Mouse (Mus musculus) testis, postnatal 10 days (tissue): ENCODE measurements around the gene Psmd12.
"Not testable (repeated sequence)": the region's sequence is repeated elsewhere in the genome, so short reads cannot be mapped to it uniquely, and the experiment has no call there.

ENCODE experiments used
- DNase-seq: peaks from one replicate; pipeline ENCODE4 v3.0.0; 2021; ENCODE audit warnings: low spot score

Gene Psmd12

DNA sequence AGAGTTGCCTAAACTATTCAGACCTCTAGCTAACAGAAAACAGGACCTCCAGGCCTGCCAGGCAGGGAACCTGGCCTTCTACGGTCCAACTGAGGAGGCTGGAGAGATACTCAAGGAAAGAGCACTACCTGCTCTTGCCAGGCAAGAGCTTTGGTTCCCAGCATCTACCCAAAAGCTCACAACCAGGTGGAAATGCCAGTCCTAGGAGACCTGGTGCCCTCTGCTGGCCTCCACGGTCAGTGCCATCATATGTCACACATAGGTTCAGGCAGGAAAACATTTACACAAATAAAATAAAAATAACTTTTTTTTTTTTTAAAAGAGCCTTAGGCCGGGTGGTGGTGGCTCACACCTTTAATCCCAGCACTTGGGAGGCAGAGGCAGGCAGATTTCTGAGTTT, 16.8 kb upstream of the Psmd12 start:
- no peak for DNase-seq

DNA sequence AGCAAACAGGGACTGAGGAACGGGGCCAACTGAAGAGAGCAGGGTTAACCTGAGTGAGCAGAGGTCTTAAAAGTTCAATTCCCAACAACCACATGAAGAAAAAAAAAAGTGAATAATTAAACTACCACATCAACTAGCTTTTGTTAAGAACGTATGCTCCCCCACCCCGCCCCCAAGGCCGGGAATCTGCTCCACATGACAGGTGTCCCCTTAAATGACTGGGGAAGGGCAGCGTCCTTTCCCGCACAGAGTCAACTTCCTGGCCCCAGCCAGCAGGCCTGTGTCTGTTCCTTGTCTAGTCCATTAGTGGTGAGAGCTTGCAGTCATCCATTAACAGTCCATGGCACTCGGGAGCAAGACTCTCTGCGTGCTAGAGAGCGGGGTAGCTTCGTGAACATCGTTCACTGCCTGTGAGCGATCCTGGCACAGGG, 16.0 kb upstream of the Psmd12 start:
- DNase-seq: no peak

DNA sequence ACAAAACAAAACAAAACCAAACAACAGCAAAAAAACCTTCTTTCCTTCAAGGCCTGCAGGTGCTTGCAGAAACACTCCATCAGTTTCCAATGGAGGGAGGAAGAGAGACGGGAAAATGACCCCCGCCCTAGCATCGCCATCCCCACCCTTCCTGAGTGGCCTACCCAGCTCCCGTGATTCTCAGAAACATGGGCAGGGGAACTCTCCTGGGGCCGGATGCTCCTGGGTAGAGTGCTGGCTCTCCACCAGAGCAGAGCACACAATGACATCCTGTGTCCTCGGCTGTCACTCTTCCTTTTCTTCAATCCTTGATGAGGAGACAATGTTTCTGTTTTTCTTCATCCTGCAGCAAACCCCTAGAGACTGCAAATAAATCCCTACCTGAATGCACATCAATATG, 15.1 kb upstream of the Psmd12 start:
- no peak for DNase-seq

DNA sequence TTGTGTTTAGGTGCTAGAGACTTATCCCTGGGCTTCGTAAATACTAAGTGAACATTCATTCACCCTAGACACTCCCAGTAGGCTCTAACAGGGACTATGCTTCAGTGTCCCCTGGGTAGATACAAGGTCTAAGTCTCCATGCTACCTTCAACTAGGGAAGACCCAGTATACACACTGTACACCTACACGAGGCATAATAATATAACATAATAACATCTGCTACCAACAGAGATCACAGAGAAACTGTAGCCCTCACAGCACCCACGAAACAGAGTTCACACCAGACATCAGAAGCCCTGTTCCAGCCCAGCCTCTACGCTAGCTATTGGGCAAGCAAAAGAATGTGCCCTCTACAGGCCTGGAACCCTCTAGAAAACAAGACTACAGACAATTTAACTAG, 14.2 kb upstream of the Psmd12 start:
- DNase-seq: no peak

DNA sequence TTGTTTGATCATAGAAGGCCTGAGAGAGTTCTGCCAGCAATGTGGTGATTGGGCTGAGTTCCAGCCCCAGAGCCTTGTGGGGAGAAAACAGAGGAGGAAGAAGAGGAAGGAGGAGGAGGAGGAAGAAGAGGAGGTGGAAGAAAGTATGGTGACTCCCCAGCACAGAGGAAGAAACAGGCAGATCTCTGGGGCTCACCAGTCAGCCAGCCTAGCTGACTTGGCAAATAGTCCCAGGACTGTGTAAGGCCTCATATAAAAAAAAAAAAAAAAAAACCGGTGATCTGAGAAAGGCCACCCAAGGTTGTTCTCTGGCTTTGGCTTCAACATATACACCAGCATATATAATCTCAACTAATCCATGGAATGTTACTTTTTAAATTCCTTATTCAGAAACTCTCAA, 13.3 kb upstream of the Psmd12 start:
- DNase-seq: no peak

DNA sequence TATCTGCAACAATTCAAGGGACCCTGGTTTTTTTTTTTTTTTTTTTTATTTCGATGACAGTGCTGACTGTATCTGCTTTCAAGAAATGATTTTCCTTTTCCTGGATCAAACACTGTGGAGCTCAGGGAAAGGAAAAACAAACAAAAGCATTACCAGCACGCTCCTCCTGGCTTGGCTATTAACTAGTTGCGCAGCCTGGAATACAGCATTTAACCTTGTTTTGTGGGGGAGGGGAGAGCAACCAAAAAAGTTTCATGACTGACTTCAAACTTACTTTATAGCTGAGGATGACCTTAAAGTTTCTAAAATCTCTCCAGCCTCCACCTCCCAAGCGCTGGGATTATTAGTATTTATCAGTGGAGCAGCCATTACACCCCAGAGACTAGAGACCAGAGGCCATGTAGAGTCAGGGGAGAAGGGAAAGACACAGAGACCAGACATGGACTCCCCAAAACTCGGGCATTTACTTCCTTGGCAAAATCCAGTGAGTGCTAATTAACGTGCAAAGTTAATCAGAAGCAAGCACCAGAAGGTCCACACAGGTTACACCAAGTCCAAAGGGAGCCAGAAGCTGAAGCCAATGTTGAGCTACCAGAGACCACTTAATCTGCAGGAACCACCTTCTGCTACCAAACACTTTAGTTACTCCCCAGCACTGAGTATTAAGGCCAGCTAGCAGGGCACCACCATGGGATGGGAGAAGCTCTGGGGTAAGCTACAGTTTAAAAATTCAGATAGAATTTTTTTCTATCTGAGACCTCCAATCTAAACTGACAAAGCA, 12.5 kb upstream of the Psmd12 start:
- DNase-seq: no peak

DNA sequence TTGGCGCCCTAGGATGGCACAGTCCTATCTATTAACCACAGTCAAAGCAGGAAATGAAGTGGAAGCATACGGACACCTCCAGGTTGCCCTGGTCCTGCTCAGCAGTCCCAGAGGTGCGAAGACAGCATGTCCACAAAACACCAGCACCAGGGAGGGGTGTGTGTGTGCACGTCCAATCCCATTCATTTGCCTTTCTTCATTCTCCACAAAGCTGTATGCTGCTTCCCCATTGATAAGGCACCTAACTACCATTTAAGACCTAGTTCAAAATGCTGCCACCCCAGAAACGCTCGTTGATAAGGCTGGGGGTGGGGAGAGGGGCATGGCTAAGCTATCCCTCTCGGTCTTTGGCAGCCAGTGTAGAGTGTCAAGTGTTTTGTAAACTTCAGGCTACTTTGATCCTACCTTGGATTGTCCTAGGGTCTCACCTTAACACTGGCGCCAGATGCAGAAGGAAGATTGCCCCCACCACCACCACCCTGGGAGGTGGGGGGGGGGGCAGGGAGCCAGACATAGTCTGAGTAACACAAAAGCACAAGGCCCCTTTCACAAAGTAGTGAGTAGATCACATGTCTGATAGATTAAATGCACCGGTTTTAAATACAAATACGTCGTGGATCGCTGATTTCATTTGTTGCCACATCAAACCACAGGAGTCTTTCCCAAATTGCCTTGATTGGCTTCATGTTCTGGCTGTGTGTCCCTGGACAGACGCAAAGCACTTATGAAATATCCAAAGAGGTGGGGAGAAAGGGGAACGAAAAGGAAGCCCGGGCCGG, 10.8 kb upstream of the Psmd12 start:
- no peak for DNase-seq

DNA sequence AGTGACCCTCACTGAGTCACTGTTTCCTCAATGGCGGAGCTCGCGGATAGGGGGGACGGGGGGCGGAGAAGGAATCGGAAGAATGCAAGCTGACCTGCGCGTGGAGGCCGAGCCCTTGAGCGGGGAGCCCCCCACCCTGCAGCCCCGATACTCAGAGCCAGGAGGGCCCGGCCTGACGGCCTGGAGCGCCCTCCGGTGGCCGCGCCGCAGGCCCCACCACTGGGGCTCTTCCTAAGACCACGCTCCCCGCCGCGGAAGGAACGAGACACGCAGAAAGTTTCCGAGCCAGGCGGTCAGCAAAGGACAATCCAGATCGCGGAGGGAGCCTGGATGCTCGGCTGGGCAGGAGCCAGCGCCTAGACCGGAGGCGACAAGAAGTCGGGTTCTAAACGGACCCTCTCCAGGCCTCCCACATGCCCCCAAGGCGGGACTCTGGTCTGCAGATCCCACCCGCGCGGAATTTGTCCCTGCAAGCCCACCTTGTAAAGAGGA, 10.2 kb upstream of the Psmd12 start:
- DNase-seq: peak; percentile 84

DNA sequence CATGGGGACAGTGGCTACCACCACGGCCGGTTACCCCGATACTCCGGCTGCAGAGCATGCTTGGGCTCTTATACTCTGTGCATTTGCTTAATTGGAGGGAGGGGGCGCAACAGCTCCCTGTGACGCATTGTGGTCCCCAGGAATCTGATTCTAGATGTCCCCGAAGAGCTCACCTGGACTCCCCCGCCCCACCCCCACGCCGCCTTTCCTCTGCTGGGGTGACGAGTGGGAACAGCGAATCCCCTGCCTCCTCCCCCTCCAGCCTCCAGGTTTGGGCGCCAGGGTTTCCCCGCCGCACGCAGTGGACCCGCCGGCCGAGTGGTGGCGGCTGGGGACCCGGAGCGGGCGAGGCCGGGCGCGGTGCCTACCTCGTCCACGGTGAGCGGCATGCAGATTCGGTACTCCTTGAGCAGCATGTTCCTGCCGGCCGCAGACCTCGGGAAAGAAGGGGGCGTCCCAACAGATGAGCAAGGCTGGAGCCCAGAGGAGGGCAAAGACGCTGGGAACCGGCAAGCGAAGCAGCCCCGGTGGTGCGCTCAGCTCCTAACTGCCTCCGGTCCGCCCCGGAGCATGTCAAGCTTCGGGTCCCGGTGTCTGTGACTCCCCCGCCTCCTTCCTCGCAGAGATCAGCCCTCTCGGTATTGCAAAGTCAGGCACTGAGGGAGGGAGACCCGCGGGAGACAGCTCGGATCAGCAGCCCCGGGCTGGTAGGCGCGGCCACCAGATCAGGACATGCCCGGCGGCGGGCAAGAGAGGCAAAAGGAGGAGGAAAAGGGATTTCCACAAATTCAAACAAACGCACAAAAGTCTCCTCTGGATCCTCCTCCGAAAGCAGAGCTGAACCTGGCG, 9.5 kb upstream of the Psmd12 start:
- peak; percentile 77 for DNase-seq

DNA sequence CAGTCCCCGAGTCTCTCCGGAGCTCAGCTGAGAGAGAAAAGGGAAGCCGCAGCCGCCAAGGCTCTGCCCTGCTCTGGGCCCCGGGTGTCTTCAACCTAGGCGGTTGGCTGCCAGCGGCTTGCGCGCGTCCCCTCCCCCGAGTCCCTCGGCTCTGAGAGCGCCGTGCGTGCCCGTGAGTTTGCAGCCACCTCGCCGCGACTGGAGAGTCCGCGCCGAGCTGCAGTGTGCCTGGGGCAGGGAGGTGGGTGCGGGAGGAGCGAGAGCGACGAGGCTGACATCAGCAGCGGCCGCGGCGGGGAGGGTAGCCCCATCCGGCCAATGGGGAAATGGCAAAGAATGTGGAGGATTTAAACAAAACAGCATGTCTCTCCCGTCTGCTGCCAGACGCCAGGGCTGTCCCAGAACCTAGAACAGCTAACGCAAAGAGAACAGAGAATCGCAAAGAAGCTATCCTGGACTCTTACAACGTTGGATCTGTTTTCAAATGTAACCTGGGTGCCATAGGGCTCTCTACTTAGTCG, 8.7 kb upstream of the Psmd12 start, which contains the start of gene Pitpnc1:
Pitpnc1 (minus strand) TSS at position 179 of the 521 bp plus-strand sequence.
- DNase-seq: peak; percentile 80

DNA sequence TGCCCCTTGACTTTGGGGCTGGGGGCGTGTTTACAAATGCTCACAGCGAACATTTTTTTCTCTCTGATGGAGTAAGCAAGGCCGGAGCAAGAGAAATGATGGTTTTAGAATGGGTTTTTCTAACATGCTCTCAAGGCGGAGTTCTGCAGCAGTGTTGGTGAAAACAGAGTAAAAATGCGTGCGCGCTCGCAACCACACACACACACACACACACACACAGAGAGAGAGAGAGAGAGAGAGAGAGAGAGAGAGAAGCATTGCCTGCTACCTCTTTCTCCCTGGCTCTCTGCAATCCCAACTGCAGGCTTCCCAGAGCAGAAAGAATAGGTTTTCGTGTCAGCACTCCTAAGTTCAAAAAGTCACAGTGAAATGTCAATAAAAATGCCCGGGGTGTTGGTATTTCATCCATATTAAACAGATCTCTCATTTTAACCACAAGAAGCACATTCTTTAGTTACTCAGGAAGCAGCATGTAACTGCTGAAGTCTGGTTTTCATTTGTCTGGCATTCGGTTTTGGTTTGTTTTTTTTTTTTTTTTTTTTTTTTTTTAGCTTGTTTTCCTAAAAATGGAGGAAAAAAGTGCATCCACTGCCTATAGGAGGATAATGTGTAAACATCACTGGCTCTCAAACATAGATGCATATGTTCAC, 8.1 kb upstream of the Psmd12 start:
- no peak for DNase-seq

DNA sequence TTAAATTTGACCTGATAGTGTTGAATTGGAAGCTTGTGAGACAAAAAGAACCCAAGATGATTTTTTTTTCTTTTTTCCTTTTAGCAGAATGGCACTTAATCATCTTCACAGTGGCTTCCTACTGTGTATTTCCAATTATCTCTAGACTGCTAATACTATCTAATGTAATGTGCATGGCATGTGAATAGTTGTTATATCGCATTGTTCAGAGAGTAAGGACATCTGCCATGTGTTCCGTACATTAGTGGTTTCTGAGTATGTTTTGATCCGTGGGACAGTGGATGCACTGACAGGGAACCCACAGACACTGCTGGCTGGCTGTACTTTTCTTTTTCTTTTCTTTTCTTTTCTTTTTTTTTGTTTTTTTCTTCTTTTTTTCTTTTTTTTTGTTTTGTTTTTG, 7.0 kb upstream of the Psmd12 start:
- no peak for DNase-seq

DNA sequence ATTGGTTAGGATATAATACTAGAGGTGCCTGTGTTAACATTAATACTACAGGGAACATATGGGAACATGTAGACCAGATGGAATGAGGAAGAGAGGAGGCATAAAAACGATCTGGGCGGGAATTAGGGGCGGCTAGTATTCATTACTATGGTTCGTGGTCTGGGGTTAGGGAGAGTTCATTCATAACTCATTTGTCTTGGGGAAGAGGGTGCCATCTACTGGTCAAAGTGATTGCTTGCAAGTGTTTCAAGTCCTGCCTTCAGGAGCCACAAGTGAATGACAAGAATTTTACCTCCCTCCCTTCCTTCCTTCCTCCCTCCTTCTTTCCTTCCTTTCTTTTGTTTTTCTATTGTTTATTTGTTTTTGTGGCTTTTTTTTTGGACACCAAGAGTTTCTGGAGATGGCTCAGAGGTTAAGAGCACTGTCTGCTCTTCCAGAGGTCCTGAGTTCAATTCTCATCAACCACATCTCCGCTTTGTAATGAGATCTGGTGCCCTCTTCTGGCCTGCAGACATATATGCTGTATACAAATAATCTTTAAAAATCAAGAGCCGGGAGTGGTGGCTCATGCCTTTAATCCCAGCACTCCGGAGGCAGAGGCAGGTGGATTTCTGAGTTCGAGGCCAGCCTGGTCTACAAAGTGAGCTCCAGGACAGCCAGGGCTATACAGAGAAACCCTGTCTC, 6.0 kb upstream of the Psmd12 start:
- DNase-seq: no peak

DNA sequence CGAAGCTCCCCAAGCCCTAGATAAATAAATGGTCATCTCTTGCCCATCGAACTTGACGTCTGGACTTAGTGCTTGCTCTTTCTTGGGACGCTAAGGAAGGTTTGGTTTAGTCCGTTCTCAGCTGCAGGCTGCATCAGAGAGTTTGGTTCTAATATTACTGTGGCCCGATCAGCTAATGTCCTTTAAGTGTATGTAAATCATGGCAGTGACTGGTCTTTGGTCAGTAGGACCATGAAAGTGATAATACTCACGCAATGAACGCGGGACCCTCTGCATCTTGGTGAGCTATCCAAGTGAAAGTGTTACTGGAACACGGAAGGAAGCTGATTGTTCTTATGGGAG, 549 bp downstream of the Psmd12 start:
- DNase-seq: no peak

DNA sequence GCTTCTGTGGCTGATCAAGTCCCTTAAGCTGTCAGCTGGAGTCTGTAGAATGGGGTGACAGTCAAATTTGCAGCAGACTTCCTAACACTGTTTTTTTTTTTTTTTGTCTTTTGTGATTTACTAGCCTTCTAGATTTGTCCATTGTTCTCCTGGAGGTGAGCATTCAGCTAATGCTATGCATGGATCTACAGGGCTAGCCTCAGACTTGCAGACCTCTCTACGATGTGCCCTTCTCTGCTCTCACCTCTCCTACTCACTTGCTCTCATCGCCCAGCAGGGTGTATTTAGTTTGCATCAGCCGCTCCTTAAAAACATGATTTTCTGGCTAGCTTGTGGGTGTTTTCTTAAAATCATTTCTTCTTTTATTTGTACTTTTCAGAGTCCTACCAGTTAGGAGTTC, 5.1 kb downstream of the Psmd12 start:
- DNase-seq: no peak

DNA sequence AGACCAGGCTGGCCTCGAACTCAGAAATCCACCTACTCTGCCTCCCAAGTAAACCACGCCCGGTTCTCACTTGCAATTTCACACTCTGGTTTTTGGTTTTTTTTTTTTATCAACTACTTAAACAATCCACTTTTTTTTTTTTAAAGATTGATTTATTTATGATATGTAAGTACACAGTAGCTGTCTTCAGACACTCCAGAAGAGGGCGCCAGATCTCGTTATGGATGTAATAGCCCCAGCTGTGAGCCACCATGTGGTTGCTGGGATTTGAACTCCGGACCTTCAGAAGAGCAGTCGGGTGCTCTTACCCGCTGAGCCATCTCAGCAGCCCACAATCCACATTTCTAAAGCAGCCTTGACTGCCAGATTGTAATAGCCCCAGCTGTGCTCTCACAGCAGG, 23.5 kb downstream of the Psmd12 start:
- no peak for DNase-seq

DNA sequence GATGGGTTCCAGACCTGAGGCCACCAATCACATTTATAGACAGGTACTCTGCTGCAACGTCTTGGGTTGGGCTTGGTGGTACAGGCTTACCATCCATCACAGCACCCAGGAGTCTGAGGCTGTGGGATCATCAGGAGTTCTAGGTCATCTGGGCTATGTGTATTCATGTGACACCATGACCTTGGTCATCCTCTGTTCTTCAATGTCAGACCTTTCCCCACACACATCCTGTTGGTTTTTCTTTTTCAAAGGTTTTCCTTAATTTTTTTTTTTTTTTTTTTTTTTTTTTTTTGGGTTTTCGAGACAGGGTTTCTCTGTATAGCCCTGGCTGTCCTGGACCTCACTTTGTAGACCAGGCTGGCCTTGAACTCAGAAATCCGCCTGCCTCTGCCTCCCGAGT, 25.1 kb downstream of the Psmd12 start:
- DNase-seq: not testable (repeated sequence)

DNA sequence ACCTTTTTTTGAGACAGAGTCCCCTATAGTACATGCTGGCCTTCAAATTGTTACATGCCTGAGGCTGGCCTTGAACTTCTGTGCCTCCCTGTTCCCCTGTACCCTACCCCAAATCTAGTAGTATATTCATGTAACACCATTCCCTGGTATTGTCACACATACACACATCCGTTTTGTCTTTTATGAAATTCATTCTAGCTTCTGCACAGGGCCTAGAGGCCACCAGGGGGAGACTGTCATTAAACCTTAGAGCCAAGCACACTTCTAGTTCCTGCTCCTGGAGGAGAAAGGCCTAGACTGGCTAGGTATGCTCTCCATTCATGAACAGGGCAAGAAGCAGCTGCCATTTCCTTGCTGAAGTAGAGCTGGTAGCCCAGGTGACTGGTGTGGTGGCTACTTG, 27.0 kb downstream of the Psmd12 start:
- peak; percentile 55 for DNase-seq

DNA sequence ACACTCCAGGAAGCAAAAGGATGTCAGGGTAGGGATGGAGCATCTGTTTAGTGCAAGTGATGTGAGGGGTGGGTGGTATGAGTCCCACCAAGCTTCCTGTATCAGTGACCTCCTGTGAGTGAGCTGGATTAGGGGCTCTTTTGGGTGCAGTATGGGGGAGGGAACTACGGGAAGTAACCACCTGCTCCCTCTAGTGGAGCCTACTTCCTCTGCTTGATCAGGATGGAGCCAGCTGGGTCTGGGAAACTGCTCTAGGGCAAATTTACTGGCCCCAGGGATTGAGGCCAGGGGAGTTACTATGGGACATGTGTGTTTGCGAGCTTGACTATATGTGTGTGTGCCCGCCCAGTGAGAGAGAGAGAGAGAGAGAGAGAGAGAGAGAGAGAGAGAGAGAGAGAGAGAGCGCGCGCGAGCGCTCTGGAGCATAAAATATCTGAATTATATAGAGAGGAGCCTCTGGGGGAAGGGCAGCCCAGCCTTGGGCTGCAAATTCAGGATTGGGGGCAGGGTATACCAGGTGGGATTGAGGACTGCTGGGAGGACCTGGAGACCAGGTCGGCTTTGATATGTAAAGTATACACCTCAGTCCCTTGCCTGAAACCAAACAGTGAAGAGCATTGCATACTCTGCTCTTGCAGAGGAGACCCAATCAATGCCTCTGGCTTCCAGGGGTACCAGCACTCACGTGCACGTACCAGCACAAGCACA, 30.5 kb downstream of the Psmd12 start:
- no peak for DNase-seq
